Mouse (Mus musculus): ENCODE measurements around the gene Nradd. TPM values are rescaled to one million over a fixed set of nuclear protein-coding genes. Genes with fewer than 3 reads are reported as not detected.

Nradd gene
- total and polyA plus RNA-seq, 3 experiments: 0.58 to 1.1 TPM; not detected in 1

DNA sequence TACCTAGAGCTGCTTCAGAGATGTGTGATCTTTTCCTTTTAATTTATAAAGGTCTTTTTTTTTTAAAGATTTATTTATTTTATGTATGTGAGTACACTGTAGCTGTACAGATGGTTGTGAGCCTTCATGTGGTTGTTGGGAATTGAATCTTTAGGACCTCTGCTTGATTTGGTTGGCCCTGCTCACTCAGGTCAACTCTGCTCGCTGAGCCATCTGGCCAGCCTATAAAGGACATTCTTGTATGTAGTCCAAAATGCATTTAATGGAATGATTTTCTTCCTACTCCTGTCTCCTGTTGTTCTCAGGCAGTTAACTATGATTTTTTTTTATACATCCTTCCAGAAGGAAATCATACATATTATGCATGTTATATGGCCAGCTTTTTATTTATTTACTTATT, 40.7 kb downstream of the Nradd start:
- no peaks in the 10 kb centered on the region for H3K9me3 ChIP-seq (replicated peaks; ENCODE audit: insufficient read depth, low read length)
- no peaks in the 10 kb centered on the region for H3K4me1 ChIP-seq (ENCODE audit: control insufficient read depth in 1 of 2, insufficient read depth in 2 of 2, low read length in 2 of 2)
- H3K27ac ChIP-seq (ENCODE audit: control insufficient read depth, low read depth, low read length): no peak overlapping the region
- TF ChIP-seq MEF2A (IDR thresholded peaks at IDR 0.05; ENCODE audit: extremely low read depth, insufficient replicate concordance, low read depth, low read length, poor library complexity, severe bottlenecking) (no peak), MAX (IDR thresholded peaks at IDR 0.05; ENCODE audit: low read length) (no peak), CTCF (IDR thresholded peaks at IDR 0.05 in 2 of 3, conservative IDR thresholded peaks at IDR 0.05 in 1 of 3; ENCODE audit: control insufficient read depth in 1 of 3, insufficient read depth in 1 of 3, low read depth in 2 of 3, low read length in 3 of 3, poor library complexity in 1 of 3, severe bottlenecking in 1 of 3) (no peak), POLR2A (IDR thresholded peaks at IDR 0.05; ENCODE audit: control insufficient read depth in 1 of 2, insufficient read depth in 1 of 2, low read depth in 1 of 2, low read length in 2 of 2, poor library complexity in 1 of 2) (no peak), TCF12 (IDR thresholded peaks at IDR 0.05; ENCODE audit: low read depth, low read length) (no peak), GABPA (IDR thresholded peaks at IDR 0.05; ENCODE audit: low read depth, low read length) (no peak), POLR2AphosphoS5 (IDR thresholded peaks at IDR 0.05; ENCODE audit: borderline replicate concordance, low read depth, low read length) (no peak), ZNF384 (IDR thresholded peaks at IDR 0.05; ENCODE audit: low read depth, low read length) (no peak), BHLHE40 (IDR thresholded peaks at IDR 0.05; ENCODE audit: borderline replicate concordance, low read depth, low read length) (no peak), TAL1 (IDR thresholded peaks at IDR 0.05; ENCODE audit: low read length) (no peak), CHD1 (IDR thresholded peaks at IDR 0.05; ENCODE audit: low read depth, low read length) (no peak), MAFK (IDR thresholded peaks at IDR 0.05; ENCODE audit: borderline replicate concordance, low read depth, low read length) (no peak), EP300 (IDR thresholded peaks at IDR 0.05; ENCODE audit: low read depth in 1 of 2, low read length in 2 of 2) (no peak), GATA1 (IDR thresholded peaks at IDR 0.05; ENCODE audit: low read depth, low read length) (no peak), KAT2A (conservative IDR thresholded peaks at IDR 0.05; ENCODE audit: low read depth, low read length) (no peak), POLR2AphosphoS2 (IDR thresholded peaks at IDR 0.05; ENCODE audit: low read length) (no peak), ELF1 (IDR thresholded peaks at IDR 0.05; ENCODE audit: low read depth, low read length) (no peak)
- H3K36me3 ChIP-seq (ENCODE audit: control insufficient read depth in 1 of 2, insufficient read depth in 2 of 2, low read length in 2 of 2): peaks cover 0 to 30% of the 10 kb centered on the region in 2 experiments; a peak in 2 of 4 replicates
- H3K27me3 ChIP-seq (ENCODE audit: control insufficient read depth in 1 of 2, insufficient read depth in 2 of 2, low read length in 2 of 2): no peaks in the 10 kb centered on the region
- no peak for DNase-seq (ENCODE audit: low read depth, low spot score)
- no peak overlapping the region for H3K9ac ChIP-seq (ENCODE audit: control insufficient read depth, low read depth, low read length, poor library complexity, severe bottlenecking)
- no peak overlapping the region for H3K4me3 ChIP-seq (ENCODE audit: control insufficient read depth in 1 of 2, insufficient read depth in 1 of 2, low read depth in 2 of 2, low read length in 2 of 2)
- peaks cover 10% of the 10 kb centered on the region; the same call in 1 of the 2 replicates for H3K79me2 ChIP-seq (ENCODE audit: control insufficient read depth, insufficient read depth, low read length, poor library complexity)

DNA sequence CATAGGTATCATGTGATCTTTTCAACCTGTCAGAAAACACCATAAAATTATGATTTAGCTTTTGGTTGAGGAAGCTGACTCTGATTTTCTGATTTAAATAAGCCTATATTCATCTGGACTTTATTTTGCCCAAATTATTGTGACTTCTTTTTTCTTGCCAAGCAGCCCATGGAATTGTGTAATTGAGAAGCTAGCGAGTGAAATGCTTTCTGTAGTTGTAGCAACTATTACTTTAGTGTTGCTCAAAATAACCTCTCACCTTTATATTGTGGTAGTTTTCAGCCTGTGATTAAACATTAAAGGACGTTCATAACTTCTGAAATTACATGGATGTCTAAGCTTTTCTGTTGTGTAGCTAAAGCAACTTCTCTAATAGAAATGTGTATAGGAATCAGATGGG, 42.1 kb downstream of the Nradd start:
- peaks cover 0 to 37% of the 10 kb centered on the region in 2 experiments; a peak in 2 of 4 replicates for H3K36me3 ChIP-seq (ENCODE audit: control insufficient read depth in 1 of 2, insufficient read depth in 2 of 2, low read length in 2 of 2)
- TF ChIP-seq JUND (IDR thresholded peaks at IDR 0.05; ENCODE audit: low read depth, low read length) (no peak), CHD1 (IDR thresholded peaks at IDR 0.05; ENCODE audit: low read depth, low read length) (no peak), CTCF (IDR thresholded peaks at IDR 0.05 in 2 of 3, conservative IDR thresholded peaks at IDR 0.05 in 1 of 3; ENCODE audit: control insufficient read depth in 1 of 3, insufficient read depth in 1 of 3, low read depth in 2 of 3, low read length in 3 of 3, poor library complexity in 1 of 3, severe bottlenecking in 1 of 3) (no peak), MAZ (IDR thresholded peaks at IDR 0.05; ENCODE audit: low read depth, low read length) (no peak), EP300 (IDR thresholded peaks at IDR 0.05; ENCODE audit: low read depth in 1 of 2, low read length in 2 of 2) (no peak), TBP (IDR thresholded peaks at IDR 0.05; ENCODE audit: low read depth, low read length) (no peak), RCOR1 (IDR thresholded peaks at IDR 0.05; ENCODE audit: low read depth, low read length) (no peak), ZMIZ1 (IDR thresholded peaks at IDR 0.05; ENCODE audit: low read depth, low read length) (no peak), ELF1 (IDR thresholded peaks at IDR 0.05; ENCODE audit: low read depth, low read length) (no peak), MAX (IDR thresholded peaks at IDR 0.05; ENCODE audit: low read length) (no peak), TCF12 (IDR thresholded peaks at IDR 0.05; ENCODE audit: low read depth, low read length) (no peak), KAT2A (conservative IDR thresholded peaks at IDR 0.05; ENCODE audit: low read depth, low read length) (no peak)
- no peaks in the 10 kb centered on the region for H3K4me1 ChIP-seq (ENCODE audit: control insufficient read depth in 1 of 2, insufficient read depth in 2 of 2, low read length in 2 of 2)
- no peak overlapping the region for H3K9ac ChIP-seq (ENCODE audit: control insufficient read depth, low read depth, low read length, poor library complexity, severe bottlenecking)
- no peak for DNase-seq (ENCODE audit: low read depth, low spot score)
- H3K4me3 ChIP-seq (ENCODE audit: control insufficient read depth in 1 of 2, insufficient read depth in 1 of 2, low read depth in 2 of 2, low read length in 2 of 2): no peak overlapping the region
- H3K27ac ChIP-seq (ENCODE audit: control insufficient read depth, low read depth, low read length): no peak overlapping the region
- H3K79me2 ChIP-seq (ENCODE audit: control insufficient read depth, insufficient read depth, low read length, poor library complexity): peaks cover 7% of the 10 kb centered on the region; the same call in 1 of the 2 replicates
- H3K27me3 ChIP-seq (ENCODE audit: control insufficient read depth in 1 of 2, insufficient read depth in 2 of 2, low read length in 2 of 2): no peaks in the 10 kb centered on the region
- no peaks in the 10 kb centered on the region for H3K9me3 ChIP-seq (replicated peaks; ENCODE audit: insufficient read depth, low read length)
